Mouse (Mus musculus) hindbrain, embryonic 13.5 days (tissue): ENCODE measurements at regions not wholly inside any gene's neighbourhood (a gene's known extent, or its start where the extent isn't known, plus 50 kb on each side); places are given as distances from the start of the nearest gene placed in this dataset.

ENCODE experiments used
- ATAC-seq: fragments of 200-750 bp; cut with Nextera tagmentation; 2 replicates; pipeline ENCODE4 v1.8.0; 2017; ENCODE audit warnings: moderate TSS enrichment; ENCODE audit not compliant: low FRiP score
- H3K27ac ChIP-seq: fragments of 300-500 bp; sonication (generic); 2 replicates; pipeline ENCODE4 v1.5.1; 2015; ENCODE audit warnings: inconsistent platforms, mild to moderate bottlenecking, moderate library complexity
- H3K27me3 ChIP-seq: fragments of 300-500 bp; sonication (generic); 2 replicates; pipeline ENCODE4 v1.6.1; 2015; ENCODE audit warnings: mild to moderate bottlenecking, inconsistent platforms
- H3K36me3 ChIP-seq: fragments of 300-500 bp; sonication (generic); 2 replicates; pipeline ENCODE4 v1.6.1; 2015; ENCODE audit warnings: mild to moderate bottlenecking, inconsistent platforms
- H3K4me1 ChIP-seq: fragments of 300-500 bp; sonication (generic); replicated peaks from 2 replicates; pipeline ENCODE4 v1.6.1; 2015; ENCODE audit warnings: inconsistent platforms
- H3K4me2 ChIP-seq: fragments of 300-500 bp; sonication (generic); 2 replicates; pipeline ENCODE4 v1.6.1; 2015; ENCODE audit warnings: inconsistent platforms, mild to moderate bottlenecking, moderate library complexity
- H3K4me3 ChIP-seq: fragments of 300-500 bp; sonication (generic); 2 replicates; pipeline ENCODE4 v1.5.1; 2015; ENCODE audit warnings: mild to moderate bottlenecking, inconsistent platforms
- H3K9ac ChIP-seq: fragments of 300-500 bp; sonication (generic); 2 replicates; pipeline ENCODE4 v1.6.1; 2015; ENCODE audit warnings: mild to moderate bottlenecking, inconsistent platforms
- H3K9me3 ChIP-seq: fragments of 300-500 bp; sonication (generic); 2 replicates; pipeline ENCODE4 v1.6.1; 2016; ENCODE audit warnings: inconsistent platforms
- WGBS: fragments of 180-500 bp; shearing (Covaris S2); methylation state at CpG from one replicate; pipeline ENCODE4 v1.1.7; 2015; 5-methylcytosine and 5-hydroxymethylcytosine counted together

GRCm38 (mm10) chr12:9091951-9092350, 62.2 kb downstream of the Ttc32 start:
- Histone ChIP-seq H3K9me3 (no peaks in the 10 kb centered on the region), H3K36me3 (no peaks in the 10 kb centered on the region), H3K4me3 (no peak overlapping the region), H3K9ac (no peak overlapping the region), H3K4me1 (no peaks in the 10 kb centered on the region), H3K27me3 (no peaks in the 10 kb centered on the region), H3K27ac (no peak overlapping the region), H3K4me2 (no peak overlapping the region)
- 91% methylated on average over 6 of the region's 6 CpGs for WGBS
- no peak for ATAC-seq

DNA sequence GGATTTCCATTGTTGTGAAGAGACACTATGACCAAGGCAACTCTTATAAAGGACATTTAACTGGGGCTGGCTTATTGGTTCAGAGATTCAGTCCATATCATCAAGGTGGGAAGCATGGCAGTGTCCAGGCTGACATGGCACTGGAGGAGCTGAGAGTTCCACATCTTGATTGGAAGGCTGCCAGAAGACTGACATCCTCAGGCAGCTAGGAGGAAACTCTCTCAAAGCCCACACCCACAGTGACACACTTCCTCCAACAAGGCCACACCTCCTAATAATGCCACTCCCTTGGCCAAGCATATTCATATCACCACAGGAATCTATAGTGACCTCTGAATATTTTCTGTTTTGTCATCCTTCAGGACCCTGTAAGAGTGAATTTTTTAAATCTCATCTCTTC, 65.3 kb downstream of the Ttc32 start:
- Histone ChIP-seq H3K9me3 (no peaks in the 10 kb centered on the region), H3K4me3 (no peak overlapping the region), H3K9ac (no peak overlapping the region), H3K27ac (no peak overlapping the region), H3K4me2 (no peak overlapping the region), H3K27me3 (no peaks in the 10 kb centered on the region), H3K36me3 (no peaks in the 10 kb centered on the region), H3K4me1 (no peaks in the 10 kb centered on the region)
- ATAC-seq, result no peak

DNA sequence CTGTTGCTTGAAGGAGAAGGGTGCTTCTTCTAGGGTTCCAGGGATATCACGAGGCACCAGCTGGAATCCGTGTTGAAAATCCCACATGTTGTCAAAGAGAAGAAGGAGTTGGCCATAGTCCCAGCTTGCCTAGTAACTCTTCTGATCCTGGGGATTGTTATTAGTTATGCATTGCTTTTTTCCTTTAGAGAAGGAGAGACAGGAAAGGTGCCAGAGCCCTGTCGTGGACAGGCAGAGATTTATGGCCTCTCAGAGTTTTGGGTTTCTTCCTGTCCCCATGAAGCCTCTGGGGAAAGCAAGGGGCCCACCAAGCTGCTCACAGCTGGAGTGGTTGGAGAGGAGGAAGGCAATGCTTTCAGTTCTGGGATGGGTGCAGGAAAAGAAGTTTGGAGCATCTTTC, 76.6 kb downstream of the Ttc32 start:
- Histone ChIP-seq H3K27ac (no peak overlapping the region), H3K4me2 (no peak overlapping the region), H3K9me3 (no peaks in the 10 kb centered on the region), H3K4me3 (no peak overlapping the region), H3K4me1 (no peaks in the 10 kb centered on the region), H3K27me3 (no peaks in the 10 kb centered on the region), H3K9ac (no peak overlapping the region), H3K36me3 (no peaks in the 10 kb centered on the region)
- WGBS, result 73% methylated on average over 3 of the region's 3 CpGs
- no peak for ATAC-seq

DNA sequence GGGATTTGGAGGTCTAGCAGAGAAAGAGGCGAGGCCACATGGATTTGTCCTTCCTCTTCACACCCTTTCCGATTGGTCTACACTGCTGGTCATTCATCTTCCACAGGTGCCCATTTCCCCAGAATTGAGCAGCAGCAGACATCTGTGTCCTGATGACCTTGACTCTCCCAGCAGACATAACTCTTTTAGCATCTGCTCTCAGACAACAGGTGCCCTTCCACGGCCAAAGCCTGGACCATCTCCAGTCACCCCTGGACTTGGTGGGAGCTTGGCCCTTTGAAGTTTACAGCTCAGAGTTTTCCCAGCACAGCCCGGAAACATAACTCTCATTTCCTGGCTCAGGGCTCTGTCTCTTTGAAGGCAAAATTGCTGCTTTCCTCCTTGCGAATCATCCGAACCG, 80.0 kb downstream of the Ttc32 start:
- Histone ChIP-seq H3K4me3 (no peak overlapping the region), H3K36me3 (no peaks in the 10 kb centered on the region), H3K9ac (no peak overlapping the region), H3K4me1 (no peaks in the 10 kb centered on the region), H3K9me3 (no peaks in the 10 kb centered on the region), H3K27me3 (no peaks in the 10 kb centered on the region), H3K4me2 (no peak overlapping the region), H3K27ac (no peak overlapping the region)
- no peak for ATAC-seq
- 84% methylated on average over 7 of the region's 7 CpGs for WGBS

- no peaks in the 10 kb centered on the region for H3K36me3 ChIP-seq
- H3K9ac ChIP-seq, result no peak overlapping the region
- no peaks in the 10 kb centered on the region for H3K27me3 ChIP-seq
- H3K4me2 ChIP-seq, result no peak overlapping the region
- 82% methylated on average over 3 of the region's 3 CpGs for WGBS
- no peak overlapping the region for H3K27ac ChIP-seq
- no peaks in the 10 kb centered on the region for H3K4me1 ChIP-seq
- no peak for ATAC-seq
- no peak overlapping the region for H3K4me3 ChIP-seq
- H3K9me3 ChIP-seq, result no peaks in the 10 kb centered on the region
Measured at GRCm38 (mm10) chr12:9112161-9112674, 82.4 kb downstream of the Ttc32 start.

DNA sequence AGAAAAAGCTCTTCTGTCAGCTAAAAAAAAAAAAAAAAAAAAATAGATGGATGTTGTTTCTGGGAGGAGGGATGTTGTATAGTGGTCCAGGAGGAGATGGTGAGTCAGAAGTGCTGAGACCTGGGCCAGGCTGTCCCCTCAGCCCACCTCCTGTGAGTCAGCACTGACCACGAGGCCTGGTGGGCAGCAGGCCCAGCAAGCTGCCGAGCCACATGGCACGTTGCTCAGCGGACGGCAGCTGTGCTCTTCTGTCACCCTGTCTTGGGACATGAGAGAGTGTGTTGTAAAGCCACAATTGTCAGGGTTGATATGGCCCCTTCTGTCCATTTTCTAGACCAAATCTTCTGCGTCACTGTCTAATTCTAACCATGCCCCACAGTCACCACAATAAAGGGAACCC, 83.9 kb downstream of the Ttc32 start:
- H3K4me2 ChIP-seq, result no peak overlapping the region
- H3K4me3 ChIP-seq, result no peak overlapping the region
- no peaks in the 10 kb centered on the region for H3K36me3 ChIP-seq
- H3K4me1 ChIP-seq, result no peaks in the 10 kb centered on the region
- no peaks in the 10 kb centered on the region for H3K9me3 ChIP-seq
- H3K9ac ChIP-seq, result no peak overlapping the region
- ATAC-seq, result no peak
- WGBS, result 74% methylated on average over 6 of the region's 6 CpGs
- H3K27ac ChIP-seq, result no peak overlapping the region
- no peaks in the 10 kb centered on the region for H3K27me3 ChIP-seq

- Histone ChIP-seq H3K36me3 (no peaks in the 10 kb centered on the region), H3K4me2 (no peak overlapping the region), H3K9me3 (no peaks in the 10 kb centered on the region), H3K9ac (no peak overlapping the region), H3K4me1 (no peaks in the 10 kb centered on the region), H3K4me3 (no peak overlapping the region), H3K27ac (no peak overlapping the region), H3K27me3 (no peaks in the 10 kb centered on the region)
- 95% methylated on average over 1 of the region's 1 CpGs for WGBS
- no peak for ATAC-seq
Measured at GRCm38 (mm10) chr12:9114061-9114460, 84.3 kb downstream of the Ttc32 start.

- no peaks in the 10 kb centered on the region for H3K4me1 ChIP-seq
- no peak for ATAC-seq
- no peak overlapping the region for H3K4me3 ChIP-seq
- WGBS, result 38% methylated on average over 2 of the region's 2 CpGs
- no peak overlapping the region for H3K9ac ChIP-seq
- H3K9me3 ChIP-seq, result no peaks in the 10 kb centered on the region
- H3K4me2 ChIP-seq, result no peak overlapping the region
- no peaks in the 10 kb centered on the region for H3K36me3 ChIP-seq
- H3K27me3 ChIP-seq, result no peaks in the 10 kb centered on the region
- no peak overlapping the region for H3K27ac ChIP-seq
Measured at GRCm38 (mm10) chr12:9118576-9118975, 88.8 kb downstream of the Ttc32 start.

GRCm38 (mm10) chr12:9127931-9128550, 98.2 kb downstream of the Ttc32 start:
- ATAC-seq, result no peak
- Histone ChIP-seq H3K36me3 (no peaks in the 10 kb centered on the region), H3K9ac (no peak overlapping the region), H3K4me1 (no peaks in the 10 kb centered on the region), H3K4me2 (no peak overlapping the region), H3K27ac (no peak overlapping the region), H3K27me3 (no peaks in the 10 kb centered on the region), H3K4me3 (no peak overlapping the region), H3K9me3 (no peaks in the 10 kb centered on the region)
- WGBS, result 87% methylated on average over 10 of the region's 10 CpGs

DNA sequence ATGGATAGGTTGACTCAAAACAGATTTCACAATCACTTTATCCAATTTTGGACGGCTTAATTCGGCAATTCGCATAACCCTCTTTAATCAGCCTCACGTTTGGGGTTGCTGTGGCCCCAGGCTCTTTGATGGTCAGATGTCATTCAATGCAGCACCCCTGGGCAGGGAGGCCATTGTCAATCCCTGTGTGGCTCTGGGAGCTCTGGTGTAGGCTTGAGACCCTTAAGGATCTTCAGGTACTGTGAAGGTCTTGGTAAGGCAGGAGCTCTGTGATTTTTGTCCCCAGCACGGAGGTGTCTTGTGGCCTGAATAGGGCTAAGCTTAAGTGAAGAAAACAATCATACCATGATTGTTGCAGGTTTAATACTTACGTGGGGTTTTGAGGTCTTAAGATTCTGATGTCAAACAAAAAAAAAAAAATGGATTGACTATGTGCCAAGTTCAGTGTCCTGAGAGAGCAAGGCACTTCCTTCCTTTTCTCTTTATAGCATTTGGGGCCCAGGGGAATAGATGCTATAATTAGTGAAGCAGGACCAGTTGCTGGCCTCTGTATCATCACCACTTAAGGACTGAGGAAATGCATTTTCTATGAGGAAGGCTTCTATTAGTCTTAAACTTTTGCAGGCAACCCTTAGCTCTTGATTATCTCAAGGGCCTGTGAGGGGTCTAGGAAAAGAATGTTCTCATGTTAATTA, 98.9 kb downstream of the Ttc32 start:
- 80% methylated on average over 6 of the region's 6 CpGs for WGBS
- Histone ChIP-seq H3K27me3 (no peaks in the 10 kb centered on the region), H3K9me3 (no peaks in the 10 kb centered on the region), H3K36me3 (no peaks in the 10 kb centered on the region), H3K4me2 (no peak overlapping the region), H3K4me3 (no peak overlapping the region), H3K4me1 (no peaks in the 10 kb centered on the region), H3K27ac (no peak overlapping the region), H3K9ac (no peak overlapping the region)
- ATAC-seq, result no peak

GRCm38 (mm10) chr12:9132621-9133020, 102.8 kb downstream of the Ttc32 start:
- Histone ChIP-seq H3K4me2 (no peak overlapping the region), H3K36me3 (no peaks in the 10 kb centered on the region), H3K4me1 (no peaks in the 10 kb centered on the region), H3K9ac (no peak overlapping the region), H3K27me3 (no peaks in the 10 kb centered on the region), H3K4me3 (no peak overlapping the region), H3K27ac (no peak overlapping the region), H3K9me3 (no peaks in the 10 kb centered on the region)
- ATAC-seq, result no peak

- ATAC-seq, result no peak
- H3K27me3 ChIP-seq, result no peaks in the 10 kb centered on the region
- no peak overlapping the region for H3K27ac ChIP-seq
- 94% methylated on average over 7 of the region's 7 CpGs for WGBS
- H3K36me3 ChIP-seq, result no peaks in the 10 kb centered on the region
- no peaks in the 10 kb centered on the region for H3K4me1 ChIP-seq
- H3K9me3 ChIP-seq, result no peaks in the 10 kb centered on the region
- no peak overlapping the region for H3K4me3 ChIP-seq
- H3K9ac ChIP-seq, result no peak overlapping the region
- no peak overlapping the region for H3K4me2 ChIP-seq
Measured at GRCm38 (mm10) chr12:9133890-9134870, 104.4 kb downstream of the Ttc32 start.
